Mouse (Mus musculus) right cerebral cortex, postnatal 4 days (tissue): ENCODE measurements at regions not wholly inside any gene's neighbourhood (a gene's known extent, or its start where the extent isn't known, plus 50 kb on each side); places are given as distances from the start of the nearest gene placed in this dataset.
A peak's percentile ranks its signal among the peaks of the same experiment; 100 is the strongest.

Experiments
- DNase-seq: peaks from one replicate; pipeline ENCODE4 v3.0.0-alpha.2; 2022

DNA sequence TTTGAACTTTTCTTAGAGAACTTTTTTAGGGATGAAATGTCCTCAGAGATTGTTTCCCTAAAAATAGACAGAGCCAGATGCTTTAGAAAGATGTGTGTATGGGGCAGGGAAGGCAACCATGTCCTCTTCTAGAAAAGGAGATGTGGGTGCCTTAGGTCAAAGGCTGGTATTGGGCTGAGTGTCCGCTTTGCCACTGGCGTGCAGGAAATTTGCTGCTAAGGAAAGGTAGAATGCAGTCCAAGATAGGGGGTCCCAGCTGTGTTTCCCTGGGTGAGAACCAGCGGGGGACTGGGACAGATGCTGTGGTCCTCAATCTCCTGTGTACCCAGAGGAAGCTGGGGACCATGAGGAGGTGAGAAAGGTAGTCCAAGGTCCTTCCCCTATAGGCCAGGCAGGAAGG is 291.0 kb downstream of the Pdcd6ip start:
- no peak for DNase-seq

DNA sequence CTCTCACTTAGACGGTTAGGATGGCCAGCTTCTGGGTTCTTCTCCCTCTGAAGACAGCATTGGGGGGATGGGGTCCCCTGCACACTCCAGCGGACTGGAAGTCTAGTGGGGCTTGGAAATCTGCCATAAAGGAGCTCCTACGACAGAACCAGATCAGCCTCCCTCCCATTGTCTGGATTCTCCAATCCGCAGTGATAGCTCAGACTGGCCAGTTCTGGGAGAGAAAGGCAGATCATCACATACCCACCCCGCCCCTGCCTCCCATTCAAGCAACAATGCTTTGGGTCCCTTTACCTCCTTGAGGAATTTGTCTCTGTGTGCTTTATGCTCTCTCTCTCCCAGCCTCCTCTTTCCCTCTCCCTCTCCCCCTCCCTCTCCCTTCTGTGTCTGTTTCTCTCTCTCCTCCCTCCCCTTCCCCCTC is 292.5 kb downstream of the Pdcd6ip start:
- no peak for DNase-seq

GRCm38 (mm10) chr9:113414690-113415089 is 293.4 kb downstream of the Pdcd6ip start:
- DNase-seq = no peak

DNA sequence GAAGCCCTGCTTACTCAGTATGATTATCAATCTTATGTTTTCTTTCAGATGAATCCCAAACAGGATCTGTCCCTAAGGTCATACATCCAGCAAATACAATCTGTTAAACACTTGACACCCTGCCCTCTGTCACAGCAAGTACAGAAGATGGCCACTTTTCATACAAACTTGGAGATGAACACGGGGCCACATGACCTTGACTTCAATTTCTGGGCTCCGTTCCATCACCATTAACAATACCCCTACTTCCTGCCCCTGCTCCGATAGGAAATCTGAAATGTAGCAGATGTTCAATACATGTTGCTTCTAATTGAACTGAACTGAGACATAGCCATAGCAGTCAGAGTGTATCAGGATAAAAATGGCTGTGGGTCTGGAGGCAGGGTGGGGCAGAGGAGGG is 294.2 kb downstream of the Pdcd6ip start:
- no peak for DNase-seq

GRCm38 (mm10) chr9:113411638-113412037 is 296.4 kb downstream of the Pdcd6ip start:
- no peak for DNase-seq

DNA sequence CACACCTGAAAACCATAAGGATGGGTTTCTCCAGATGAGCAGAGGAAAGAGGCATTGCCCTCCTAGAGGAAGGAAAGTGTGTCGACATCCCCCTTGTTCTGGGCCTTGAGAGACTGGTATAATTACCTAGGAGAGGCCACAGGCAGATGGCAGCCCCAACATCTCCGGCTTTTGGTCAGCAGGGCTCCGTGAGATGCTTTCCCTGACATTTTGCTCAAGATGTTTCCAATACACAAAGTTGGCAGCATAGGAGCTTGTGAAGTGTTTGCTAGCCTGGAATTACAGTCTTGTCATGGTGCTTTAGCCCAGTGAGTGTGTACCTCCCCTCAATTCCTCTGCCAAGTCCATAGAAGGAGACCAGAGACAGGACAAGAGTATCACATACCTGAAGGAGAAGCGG is 299.5 kb downstream of the Pdcd6ip start:
- no peak for DNase-seq

DNA sequence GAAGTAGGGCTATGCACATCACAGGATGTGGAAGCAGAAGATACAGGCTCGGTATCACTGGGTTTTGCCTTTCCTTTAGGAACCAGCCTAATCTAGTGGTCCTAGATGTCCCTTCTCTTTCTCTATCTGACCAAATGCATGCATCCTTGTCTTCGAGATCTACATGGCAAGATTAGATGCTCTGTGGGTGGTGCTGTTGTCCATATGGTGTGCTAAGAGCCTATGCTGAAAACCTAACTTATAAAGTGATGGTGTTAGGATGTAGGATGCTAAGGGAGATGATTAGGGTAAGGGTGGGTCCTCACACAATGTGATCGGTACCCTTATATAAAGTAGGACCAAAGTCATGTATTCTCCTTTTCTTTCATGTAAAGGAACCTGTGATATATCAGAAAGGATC is 313.7 kb downstream of the Pdcd6ip start:
- no peak for DNase-seq

DNA sequence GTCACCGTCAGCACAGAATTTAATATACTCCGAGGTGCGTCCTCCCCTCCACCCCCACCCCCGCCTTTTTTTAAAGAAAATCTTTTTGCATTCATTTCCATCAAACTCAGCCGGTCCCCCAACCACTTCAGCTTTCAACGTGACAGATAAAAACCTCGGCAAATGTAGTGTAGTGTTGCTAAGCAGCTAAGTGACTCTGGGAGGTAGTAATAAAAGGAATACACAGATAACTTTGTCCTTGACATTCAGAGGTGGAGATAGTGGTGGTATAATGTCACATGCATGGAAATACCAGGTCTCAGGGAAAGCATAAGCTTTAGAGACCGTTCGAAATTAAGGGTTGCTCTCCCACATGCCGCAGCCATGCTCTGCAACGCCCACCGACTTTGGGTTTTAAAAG is 320.7 kb downstream of the Pdcd6ip start:
- no peak for DNase-seq

DNA sequence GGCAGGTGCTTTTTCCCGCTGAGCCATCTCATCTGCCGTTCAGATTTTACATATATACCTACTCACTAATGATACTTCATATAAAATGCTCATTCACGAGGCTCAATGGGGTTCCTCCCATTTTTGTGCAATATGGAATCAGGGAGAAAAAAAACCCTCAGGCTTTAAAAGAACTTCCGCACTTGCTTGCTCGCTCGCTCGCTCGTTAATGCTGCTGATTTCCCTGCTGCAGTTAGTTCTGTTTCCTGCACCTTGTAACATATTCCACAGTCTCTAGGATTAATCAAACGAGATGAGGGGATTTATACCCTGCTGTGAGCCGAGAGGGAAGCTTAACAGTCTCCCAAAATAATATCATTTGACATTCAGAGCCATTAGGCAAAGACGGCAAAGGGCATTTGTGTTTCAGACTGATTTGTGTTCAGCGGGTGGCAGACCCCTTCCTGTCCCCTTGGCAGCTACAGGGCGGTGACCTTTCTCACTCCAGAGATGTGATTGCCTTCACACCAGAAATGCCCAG is 326.4 kb downstream of the Pdcd6ip start:
- no peak for DNase-seq

DNA sequence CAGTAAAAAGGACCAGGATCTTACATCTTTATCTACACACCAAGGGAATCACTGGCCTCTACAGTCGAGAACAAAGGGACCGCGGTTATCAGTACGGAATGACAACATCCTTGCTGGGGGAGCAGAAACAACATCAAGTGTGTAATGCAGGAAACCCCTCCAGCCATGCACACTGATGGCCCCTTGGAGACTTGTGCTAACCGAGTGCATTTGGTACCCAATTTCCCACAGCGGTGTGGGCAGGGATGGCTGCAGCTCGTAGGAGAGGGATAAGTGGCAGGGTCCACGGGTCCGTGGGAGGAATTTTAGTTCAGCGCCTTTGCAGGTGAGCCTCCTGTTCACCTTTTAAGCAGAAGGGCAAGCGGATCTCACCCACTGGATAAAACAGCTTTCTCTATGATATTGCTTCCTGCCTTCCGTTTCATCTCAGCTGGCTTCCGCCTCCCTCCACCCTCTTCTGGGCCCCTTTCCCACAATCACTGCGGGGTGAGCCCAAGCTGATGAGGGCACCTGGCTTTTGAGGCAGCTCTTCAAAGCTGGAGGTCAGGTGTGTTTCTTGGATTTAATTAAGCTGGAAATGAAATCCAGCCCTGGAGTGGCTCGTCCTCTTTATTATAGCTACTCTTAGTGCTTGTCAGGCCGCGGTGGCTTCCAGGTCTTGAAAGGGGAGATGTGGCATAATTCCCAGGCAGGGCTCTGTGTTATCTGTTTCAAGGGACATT is 327.5 kb downstream of the Pdcd6ip start:
- DNase-seq = no peak

DNA sequence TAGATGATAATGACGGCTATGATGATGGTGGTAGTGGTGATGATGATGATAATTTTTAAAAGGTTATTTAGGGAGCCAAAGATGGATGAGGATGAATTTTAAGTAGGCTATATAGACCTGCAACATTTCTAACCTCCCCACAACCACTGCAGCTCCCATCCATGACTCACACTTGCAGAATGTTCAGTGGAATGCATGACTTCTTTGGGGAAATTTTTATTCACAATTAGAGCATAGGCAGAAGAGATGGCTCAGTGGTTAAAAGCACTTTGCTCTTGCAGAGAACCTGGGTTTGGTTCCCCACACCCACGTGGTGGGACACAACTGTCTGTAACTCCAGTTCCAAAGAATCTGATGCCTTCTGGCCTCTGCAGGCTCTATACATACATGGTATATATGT is 329.5 kb downstream of the Pdcd6ip start:
- DNase-seq = no peak

DNA sequence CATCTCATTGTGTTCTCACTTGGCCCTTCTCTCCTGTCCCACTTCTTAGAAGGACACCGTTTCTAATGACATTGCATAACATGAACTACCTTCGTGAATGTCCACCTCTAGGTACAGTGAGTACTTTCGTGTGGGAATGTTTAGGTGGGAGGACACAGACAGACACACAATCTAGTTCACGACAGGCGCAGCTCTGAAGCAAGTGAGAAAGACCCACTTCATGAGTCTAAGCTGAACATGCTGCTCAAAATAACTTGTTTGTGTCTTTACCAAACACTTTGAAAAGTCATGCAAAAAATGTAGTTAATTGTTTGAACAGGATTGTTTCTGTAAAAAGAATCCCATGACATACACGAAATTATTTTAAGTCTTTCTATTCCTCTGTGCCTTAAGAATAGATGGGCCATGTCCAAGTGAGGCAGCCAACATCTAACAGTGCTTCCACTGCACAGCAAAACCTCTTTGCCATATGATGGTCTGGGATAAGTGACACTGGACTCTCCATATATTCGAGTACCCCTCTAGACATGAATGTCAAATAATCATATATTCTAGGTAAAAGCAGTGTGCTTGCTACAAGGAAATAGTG is 336.2 kb downstream of the Pdcd6ip start:
- DNase-seq = no peak

DNA sequence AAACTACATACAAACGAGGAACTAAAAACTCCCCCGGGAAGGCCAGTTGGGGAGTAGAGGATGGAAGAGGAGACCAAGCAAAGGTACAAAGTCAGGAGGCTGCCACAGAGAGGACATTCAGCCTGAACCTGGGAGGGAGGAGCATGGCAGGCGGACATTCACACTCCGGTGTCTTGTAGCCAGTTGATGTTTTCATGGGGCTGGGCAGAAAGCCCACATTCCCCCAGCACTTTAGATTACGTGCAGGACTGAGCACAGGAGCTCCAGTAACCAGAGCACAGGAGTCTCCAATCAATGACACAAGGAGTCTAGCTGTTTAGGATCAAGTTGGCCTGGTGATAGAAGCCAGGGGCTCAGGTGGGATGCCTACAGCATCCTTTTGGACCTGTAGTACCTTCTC is 360.1 kb downstream of the Pdcd6ip start:
- no peak for DNase-seq

DNA sequence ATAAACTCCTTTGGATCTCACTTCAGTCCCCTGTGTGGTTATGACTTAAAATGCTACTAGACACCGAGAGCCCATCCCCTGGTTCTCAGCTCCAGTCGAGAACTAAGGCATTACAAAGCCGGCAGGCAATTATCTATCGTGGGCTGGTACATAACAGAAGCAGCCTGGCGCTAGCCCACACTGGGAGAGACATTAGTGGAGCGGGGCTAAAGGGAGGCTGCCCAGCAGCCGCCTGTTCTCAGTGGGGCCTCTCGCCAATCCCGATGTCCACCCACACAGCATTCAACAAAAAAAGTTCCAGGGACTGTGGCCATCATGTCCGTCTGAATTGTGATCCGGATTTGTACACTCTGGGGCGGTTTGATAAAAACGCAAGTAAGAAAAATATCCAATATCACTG is 361.5 kb downstream of the Pdcd6ip start:
- DNase-seq = no peak

GRCm38 (mm10) chr9:113342131-113342530 is 365.9 kb downstream of the Pdcd6ip start:
- DNase-seq = peak; percentile 24

GRCm38 (mm10) chr9:113340838-113341237 is 367.2 kb downstream of the Pdcd6ip start:
- no peak for DNase-seq

DNA sequence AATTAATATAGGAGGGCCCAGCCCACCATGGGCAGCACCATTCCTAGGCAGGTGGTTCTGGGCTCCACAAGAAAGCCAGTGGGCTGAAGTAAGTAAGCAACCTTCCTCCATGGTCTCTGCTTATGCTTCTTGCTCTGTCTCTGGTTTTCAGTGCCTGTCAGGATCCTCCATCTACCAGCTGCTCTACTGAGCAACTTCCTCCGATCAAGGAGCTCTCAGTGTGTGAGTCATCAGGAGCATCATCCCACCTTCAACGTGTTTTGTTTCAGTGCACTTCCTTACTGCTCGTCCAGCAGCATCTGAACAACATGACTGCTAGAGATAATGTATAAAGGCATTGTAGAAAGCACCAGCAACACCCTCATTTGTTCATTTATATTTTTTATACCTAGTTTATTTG is 368.0 kb downstream of the Pdcd6ip start:
- DNase-seq = no peak

GRCm38 (mm10) chr9:113324489-113324888 is 383.6 kb downstream of the Pdcd6ip start:
- no peak for DNase-seq

GRCm38 (mm10) chr9:113309707-113310574 is 398.1 kb downstream of the Pdcd6ip start:
- no peak for DNase-seq

- DNase-seq = no peak
Measured at GRCm38 (mm10) chr9:113305761-113306160, 402.3 kb downstream of the Pdcd6ip start.

GRCm38 (mm10) chr9:113302429-113302828 is 405.6 kb downstream of the Pdcd6ip start:
- DNase-seq = no peak

DNA sequence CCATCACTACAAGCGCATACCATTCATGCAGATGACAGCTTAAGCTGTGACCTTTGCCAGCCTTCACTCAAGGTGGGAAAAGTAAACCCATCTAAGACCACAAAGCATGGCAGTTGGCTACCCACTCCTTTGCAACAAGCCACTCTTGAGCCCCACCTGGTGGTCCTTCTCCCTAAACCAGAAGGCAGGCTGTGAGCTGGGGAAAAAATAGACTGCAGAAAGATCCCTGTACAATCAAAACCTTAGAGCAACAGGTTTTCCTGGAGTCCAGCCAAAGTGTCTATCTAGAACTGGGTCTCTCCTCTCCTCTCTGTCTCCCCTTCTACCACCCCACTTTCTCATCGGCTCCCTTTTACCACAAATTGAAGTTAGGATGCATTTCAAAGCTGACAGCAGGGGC is 407.2 kb downstream of the Pdcd6ip start:
- DNase-seq = peak; percentile 80

DNA sequence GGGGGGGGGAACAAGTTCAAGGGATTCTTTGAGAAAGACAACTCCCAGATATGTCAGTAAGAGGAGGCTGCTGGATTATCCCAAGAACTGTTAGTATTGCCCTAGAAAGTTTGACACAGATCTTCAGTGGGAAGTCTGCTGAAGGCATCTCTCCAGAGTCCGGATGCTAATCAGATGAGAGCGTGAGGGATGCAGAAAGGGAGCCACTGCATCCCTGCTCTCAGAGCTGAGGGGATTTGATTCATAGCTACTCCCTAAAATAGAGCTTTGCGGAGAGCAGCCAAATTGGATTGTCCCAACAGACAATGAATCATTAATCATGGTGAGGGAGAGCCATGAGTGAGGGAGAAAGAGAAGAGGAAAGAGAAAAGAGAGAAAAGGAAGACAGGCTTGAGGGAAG is 408.2 kb downstream of the Pdcd6ip start:
- DNase-seq = no peak
